Mouse (Mus musculus) erythroblast, embryonic 14.5 days (primary cell): ENCODE measurements around the gene Samd10.

Source experiments
- GATA1 ChIP-seq: IDR thresholded peaks from 2 replicates; pipeline ENCODE4 v1.6.1; 2012; ENCODE audit warnings: low read length, inconsistent platforms, mixed read lengths
- TAL1 ChIP-seq: IDR thresholded peaks from 3 replicates; pipeline ENCODE4 v1.6.1; 2012; ENCODE audit warnings: low read length, inconsistent platforms, mixed read lengths

DNA sequence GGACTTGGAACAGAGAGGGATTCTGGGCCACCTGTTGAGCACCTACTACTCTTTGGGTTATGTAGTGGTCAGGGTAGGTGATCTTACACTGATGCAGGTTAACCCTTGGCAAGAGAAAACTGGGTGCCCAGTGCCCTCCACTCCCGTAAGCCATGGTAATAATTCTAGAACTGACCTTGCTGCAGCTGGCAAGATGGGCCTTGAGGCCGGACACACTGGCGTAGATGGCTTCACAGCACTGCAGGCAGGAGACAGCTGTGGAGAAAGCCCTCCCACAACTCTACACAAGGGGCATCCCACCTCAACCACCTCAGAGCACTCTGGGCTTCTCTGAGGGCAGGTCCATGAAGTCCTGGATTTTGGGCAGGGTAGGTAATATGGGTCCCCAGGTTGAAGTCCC is 12.9 kb downstream of the Samd10 start:
- TF ChIP-seq GATA1 (no peak), TAL1 (no peak)
